Mouse (Mus musculus) embryonic facial prominence, embryonic 11.5 days (tissue): ENCODE results near the gene Ptprd. TPM values are rescaled to one million over a fixed set of nuclear protein-coding genes. Genes with fewer than 3 reads are reported as not detected.

Source experiments
- ATAC-seq: fragments of 200-750 bp; cut with Nextera tagmentation; replicated peaks from 2 replicates; pipeline ENCODE4 v1.8.0; 2017; ENCODE audit warnings: low read depth; ENCODE audit not compliant: insufficient number of reproducible peaks, low FRiP score, low TSS enrichment
- DNase-seq: peaks from one replicate; pipeline ENCODE4 v3.0.0-alpha.2; 2015; ENCODE audit warnings: low spot score
- H3K27ac ChIP-seq: fragments of 300-500 bp; sonication (generic); replicated peaks from 2 replicates; pipeline ENCODE4 v1.5.1; 2014; ENCODE audit warnings: mild to moderate bottlenecking, low read depth, low read length, control low read depth
- H3K27me3 ChIP-seq: fragments of 300-500 bp; sonication (generic); 2 replicates; pipeline ENCODE4 v1.6.1; 2014; ENCODE audit warnings: mild to moderate bottlenecking, low read length, moderate library complexity, mixed read lengths; ENCODE audit not compliant: control insufficient read depth, insufficient read depth
- H3K36me3 ChIP-seq: fragments of 300-500 bp; sonication (generic); replicated peaks from 2 replicates; pipeline ENCODE4 v1.6.1; 2014; ENCODE audit warnings: low read depth, mild to moderate bottlenecking, low read length, moderate library complexity, mixed read lengths; ENCODE audit not compliant: control insufficient read depth, insufficient read depth
- H3K4me1 ChIP-seq: fragments of 300-500 bp; sonication (generic); 2 replicates; pipeline ENCODE4 v1.6.1; 2014; ENCODE audit warnings: low read length, mixed read lengths; ENCODE audit not compliant: control insufficient read depth, insufficient read depth
- H3K4me2 ChIP-seq: fragments of 300-500 bp; sonication (generic); 2 replicates; pipeline ENCODE4 v1.6.1; 2014; ENCODE audit warnings: low read depth, mild to moderate bottlenecking, control low read depth, low read length, moderate library complexity
- H3K4me3 ChIP-seq: fragments of 300-500 bp; sonication (generic); 2 replicates; pipeline ENCODE4 v1.5.1; 2014; ENCODE audit warnings: low read depth, low read length, control low read depth
- H3K9ac ChIP-seq: fragments of 300-500 bp; sonication (generic); replicated peaks from 2 replicates; pipeline ENCODE4 v1.6.1; 2014; ENCODE audit warnings: mild to moderate bottlenecking, control low read depth, low read length
- H3K9me3 ChIP-seq: fragments of 300-500 bp; sonication (generic); replicated peaks from 2 replicates; pipeline ENCODE4 v1.6.1; 2016; ENCODE audit warnings: mild to moderate bottlenecking, low read length, inconsistent platforms, mixed read lengths; ENCODE audit not compliant: control insufficient read depth
- WGBS: fragments of 180-500 bp; shearing (Covaris S2); extraction: QIAGEN DNeasy Blood & Tissue Kit; methylation state at CpG from one replicate; pipeline ENCODE4 v1.1.7; 2014; 5-methylcytosine and 5-hydroxymethylcytosine counted together
- polyA plus RNA-seq: library from polyadenylated mRNA; unstranded; fragments of >200 nt; fragmentation: Nextera tagmentation; extraction: Ambion mirVana; gene quantifications from 2 replicates; pipeline ENCODE4 v1.2.1, GENCODE M21; 2014

The Ptprd gene
- polyA plus RNA-seq, 1 experiment from 2014 or later, result 19.9 TPM

- WGBS, result 94% methylated on average over 1 of the region's 1 CpGs
These were observed 1996.6 kb downstream of the Ptprd start for GRCm38 (mm10) chr4:76215141-76215540.

DNA sequence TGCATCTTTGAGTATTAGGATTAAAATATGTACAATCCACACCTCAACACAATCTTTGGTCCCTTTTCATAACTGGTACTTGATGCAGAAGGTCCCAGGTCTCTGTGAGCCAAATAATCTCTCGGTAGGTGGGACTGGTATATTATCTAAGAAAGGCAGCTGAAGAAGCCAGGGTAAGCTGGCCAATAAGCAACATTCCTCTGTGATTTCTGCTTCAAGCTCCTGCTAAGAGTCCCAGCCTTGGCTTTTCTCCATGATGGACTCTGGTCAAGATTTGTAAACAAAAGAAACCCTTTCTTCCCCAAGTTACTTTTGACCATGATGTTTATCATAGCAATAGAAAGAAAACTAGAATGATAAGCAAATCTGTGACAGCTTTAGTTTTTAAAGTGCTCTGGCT is 2012.4 kb downstream of the Ptprd start:
- Histone ChIP-seq H3K4me1 (no peaks in the 10 kb centered on the region), H3K9me3 (no peaks in the 10 kb centered on the region), H3K4me2 (no peak overlapping the region), H3K27me3 (no peaks in the 10 kb centered on the region), H3K27ac (no peak overlapping the region), H3K4me3 (no peak overlapping the region), H3K36me3 (no peaks in the 10 kb centered on the region), H3K9ac (no peak overlapping the region)
- ATAC-seq (no peak), DNase-seq (no peak)
- 81% methylated on average over 1 of the region's 1 CpGs for WGBS

More at GRCm38 (mm10) chr4:76215141-76215540, 1996.6 kb downstream of the Ptprd start:
- Histone ChIP-seq H3K4me1 (no peaks in the 10 kb centered on the region), H3K27me3 (no peaks in the 10 kb centered on the region), H3K27ac (no peak overlapping the region), H3K4me3 (no peak overlapping the region), H3K4me2 (no peak overlapping the region), H3K36me3 (no peaks in the 10 kb centered on the region), H3K9ac (no peak overlapping the region), H3K9me3 (no peaks in the 10 kb centered on the region)
- ATAC-seq (no peak), DNase-seq (no peak)

DNA sequence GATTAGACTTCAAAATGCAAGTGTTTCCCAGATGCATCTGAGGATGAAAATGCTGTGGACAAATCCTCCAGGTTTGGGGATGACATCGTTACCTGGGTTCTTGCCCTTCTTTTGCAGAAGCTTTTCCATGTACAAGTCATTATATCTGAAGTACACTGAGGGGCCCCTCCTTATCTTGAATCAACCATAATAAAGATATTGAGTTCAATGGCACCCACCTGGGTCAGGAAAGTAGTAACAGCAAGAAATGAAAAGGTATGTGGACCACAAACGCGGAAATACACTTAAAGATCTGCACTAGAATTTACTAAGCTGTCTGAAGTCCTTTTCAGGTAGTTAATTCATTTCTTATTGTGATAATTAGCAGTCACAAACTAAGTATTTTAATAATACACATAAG is 2017.0 kb downstream of the Ptprd start:
- ATAC-seq (no peak), DNase-seq (no peak)
- Histone ChIP-seq H3K27ac (no peak overlapping the region), H3K36me3 (no peaks in the 10 kb centered on the region), H3K4me1 (no peaks in the 10 kb centered on the region), H3K4me2 (no peak overlapping the region), H3K9me3 (no peaks in the 10 kb centered on the region), H3K4me3 (no peak overlapping the region), H3K9ac (no peak overlapping the region), H3K27me3 (no peaks in the 10 kb centered on the region)
- WGBS, result 86% methylated on average over 3 of the region's 3 CpGs

DNA sequence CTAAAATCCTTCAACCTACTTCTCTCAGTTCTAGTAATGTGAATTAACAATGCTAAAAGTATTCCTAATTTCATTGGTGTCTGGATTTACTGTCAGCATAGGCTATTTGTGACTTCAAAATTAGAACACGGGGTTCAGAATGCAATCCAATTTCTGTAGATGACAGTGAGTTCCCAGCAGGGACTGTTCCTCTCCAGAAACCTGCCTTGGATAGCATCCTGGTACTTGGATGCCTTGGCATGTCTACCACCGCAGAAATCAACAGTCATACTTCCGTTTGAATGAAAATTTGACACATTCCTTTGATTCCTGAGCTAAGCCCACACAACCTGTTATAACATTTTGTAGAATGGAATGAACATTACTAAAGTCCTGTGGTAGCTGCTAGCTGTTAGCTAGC is 2018.3 kb downstream of the Ptprd start:
- no peaks in the 10 kb centered on the region for H3K36me3 ChIP-seq
- no peak overlapping the region for H3K4me2 ChIP-seq
- H3K9me3 ChIP-seq, result no peaks in the 10 kb centered on the region
- WGBS, result 86% methylated on average over 3 of the region's 3 CpGs
- ATAC-seq, result no peak
- DNase-seq, result no peak
- H3K4me1 ChIP-seq, result no peaks in the 10 kb centered on the region
- H3K27me3 ChIP-seq, result no peaks in the 10 kb centered on the region
- no peak overlapping the region for H3K27ac ChIP-seq
- H3K4me3 ChIP-seq, result no peak overlapping the region
- no peak overlapping the region for H3K9ac ChIP-seq

- H3K9ac ChIP-seq, result no peak overlapping the region
- ATAC-seq, result no peak
These were observed 2019.7 kb downstream of the Ptprd start for GRCm38 (mm10) chr4:76192031-76192430.

DNA sequence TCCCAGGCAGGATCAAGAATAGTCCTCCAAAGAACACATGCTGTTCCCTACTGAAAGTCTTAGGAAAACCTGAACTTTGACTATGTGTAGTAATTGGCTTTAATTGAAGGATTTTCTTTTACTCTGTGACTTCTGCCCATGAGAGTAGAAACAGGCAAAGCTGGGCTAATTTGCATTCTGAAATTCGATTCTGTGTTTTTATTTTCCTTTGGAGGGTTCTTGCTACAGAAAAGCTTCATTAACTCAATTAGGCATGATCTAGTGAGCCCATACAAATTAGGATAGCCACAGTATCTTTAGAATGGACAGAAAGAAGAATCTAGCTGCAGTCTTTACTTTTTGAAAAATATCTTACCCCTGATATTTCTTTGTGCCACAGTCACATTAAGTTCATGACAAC is 2021.0 kb downstream of the Ptprd start:
- no peaks in the 10 kb centered on the region for H3K9me3 ChIP-seq
- no peak overlapping the region for H3K4me3 ChIP-seq
- no peaks in the 10 kb centered on the region for H3K27me3 ChIP-seq
- 38% methylated on average over 1 of the region's 1 CpGs for WGBS
- no peak overlapping the region for H3K4me2 ChIP-seq
- ATAC-seq (no peak), DNase-seq (no peak)
- H3K36me3 ChIP-seq, result no peaks in the 10 kb centered on the region
- no peak overlapping the region for H3K27ac ChIP-seq
- H3K9ac ChIP-seq, result no peak overlapping the region
- no peaks in the 10 kb centered on the region for H3K4me1 ChIP-seq

More at GRCm38 (mm10) chr4:76192031-76192430, 2019.7 kb downstream of the Ptprd start:
- Histone ChIP-seq H3K4me1 (no peaks in the 10 kb centered on the region), H3K27me3 (no peaks in the 10 kb centered on the region), H3K9me3 (no peaks in the 10 kb centered on the region), H3K36me3 (no peaks in the 10 kb centered on the region), H3K27ac (no peak overlapping the region), H3K4me2 (no peak overlapping the region), H3K4me3 (no peak overlapping the region)
- DNase-seq, result no peak
- WGBS, result 97% methylated on average over 1 of the region's 1 CpGs

GRCm38 (mm10) chr4:76183095-76183494 is 2028.7 kb downstream of the Ptprd start:
- ATAC-seq, result no peak
- no peak overlapping the region for H3K9ac ChIP-seq
- no peak overlapping the region for H3K4me3 ChIP-seq
- no peaks in the 10 kb centered on the region for H3K4me1 ChIP-seq
- no peak overlapping the region for H3K4me2 ChIP-seq
- no peak overlapping the region for H3K27ac ChIP-seq
- 85% methylated on average over 3 of the region's 3 CpGs for whole genome bisulfite sequencing
- H3K27me3 ChIP-seq, result no peaks in the 10 kb centered on the region
- H3K36me3 ChIP-seq, result no peaks in the 10 kb centered on the region
- DNase-seq, result no peak
- H3K9me3 ChIP-seq, result no peaks in the 10 kb centered on the region

- Histone ChIP-seq H3K4me3 (no peak overlapping the region), H3K4me1 (no peaks in the 10 kb centered on the region), H3K36me3 (no peaks in the 10 kb centered on the region), H3K9me3 (no peaks in the 10 kb centered on the region), H3K27me3 (no peaks in the 10 kb centered on the region), H3K4me2 (no peak overlapping the region), H3K9ac (no peak overlapping the region), H3K27ac (no peak overlapping the region)
- DNase-seq, result peak; percentile 19
- WGBS, result 74% methylated on average over 8 of the region's 8 CpGs
- ATAC-seq, result no peak
These were observed 2032.3 kb downstream of the Ptprd start for GRCm38 (mm10) chr4:76179497-76179896.
